Comparison of ENCODE assay signal across 8 mouse cellular contexts in genomic region chr9:63108580-63108979, GRCm38 (mm10). TPM values are rescaled to one million over a fixed set of nuclear protein-coding genes. Genes with fewer than 3 reads are reported as not detected.
DNase-seq lines count a peak whose midpoint lies in the region; ATAC-seq lines count a peak whose summit lies in the region.

No protein-coding gene starts in this region.

- H3K27ac ChIP-seq in forebrain, embryonic 11.5 days (ENCODE audit: low read depth, low read length): peak overlapping the region; percentile 62
- H3K27ac ChIP-seq in hindbrain, embryonic 16.5 days (ENCODE audit: low read depth, low read length): peak overlapping the region; percentile 80
- H3K27ac ChIP-seq in liver, embryonic 11.5 days (ENCODE audit: low read depth, low read length): peak overlapping the region; percentile 81
- peak overlapping the region; percentile 87 for H3K27ac ChIP-seq in neural tube, embryonic 13.5 days (replicated peaks)

- no peak for ATAC-seq in forebrain, embryonic 11.5 days (replicated peaks; ENCODE audit: low FRiP score)
- 0 out of 2 replicates have a peak, but pooled peaks have one; percentile 43 for ATAC-seq in hindbrain, embryonic 16.5 days
- no peak for ATAC-seq in liver, embryonic 11.5 days (replicated peaks; ENCODE audit: low FRiP score)
- no peak for ATAC-seq in neural tube, embryonic 13.5 days (ENCODE audit: low read depth)
- no peak for ATAC-seq in megakaryocyte-erythroid progenitor cell, adult 5-6 weeks (replicated peaks; ENCODE audit: low FRiP score, low TSS enrichment, poor library complexity, severe bottlenecking)

- 54% methylated on average over 4 of the region's 4 CpGs for WGBS in forebrain, embryonic 11.5 days
- 27% methylated on average over 4 of the region's 4 CpGs for WGBS in hindbrain, embryonic 16.5 days
- 44% methylated on average over 4 of the region's 4 CpGs for WGBS in liver, embryonic 11.5 days
- 45% methylated on average over 4 of the region's 4 CpGs for WGBS in neural tube, embryonic 13.5 days

- peaks cover 17% of the 10 kb centered on the region for H3K4me1 ChIP-seq in forebrain, embryonic 11.5 days (replicated peaks; ENCODE audit: control insufficient read depth, insufficient read depth, low read length)
- H3K4me1 ChIP-seq in hindbrain, embryonic 16.5 days (ENCODE audit: control insufficient read depth, insufficient read depth, low read depth, low read length): peaks cover 10% of the 10 kb centered on the region
- no peaks in the 10 kb centered on the region; the same call in 1 of the 2 replicates for H3K4me1 ChIP-seq in liver, embryonic 11.5 days (replicated peaks; ENCODE audit: control insufficient read depth, insufficient read depth, low read length)
- H3K4me1 ChIP-seq in neural tube, embryonic 13.5 days (replicated peaks): peaks cover 19% of the 10 kb centered on the region

- H3K27me3 ChIP-seq in forebrain, embryonic 11.5 days (ENCODE audit: control insufficient read depth, insufficient read depth, low read length): no peaks in the 10 kb centered on the region
- no peaks in the 10 kb centered on the region for H3K27me3 ChIP-seq in hindbrain, embryonic 16.5 days (replicated peaks; ENCODE audit: control insufficient read depth, insufficient read depth, low read length)
- H3K27me3 ChIP-seq in liver, embryonic 11.5 days (replicated peaks; ENCODE audit: control insufficient read depth, insufficient read depth, low read length): peaks cover 6% of the 10 kb centered on the region
- H3K27me3 ChIP-seq in neural tube, embryonic 13.5 days: no peaks in the 10 kb centered on the region

- peak overlapping the region; percentile 73 for H3K9ac ChIP-seq in forebrain, embryonic 11.5 days (ENCODE audit: low read length)
- peak overlapping the region; percentile 61 for H3K9ac ChIP-seq in hindbrain, embryonic 16.5 days (ENCODE audit: low read depth, low read length)
- peak overlapping the region; percentile 66 for H3K9ac ChIP-seq in liver, embryonic 11.5 days (ENCODE audit: low read depth, low read length)
- H3K9ac ChIP-seq in neural tube, embryonic 13.5 days: peak overlapping the region; percentile 69

- no peaks in the 10 kb centered on the region for H3K9me3 ChIP-seq in forebrain, embryonic 11.5 days (ENCODE audit: control insufficient read depth, low read length)
- no peaks in the 10 kb centered on the region for H3K9me3 ChIP-seq in hindbrain, embryonic 16.5 days (ENCODE audit: control insufficient read depth, low read length)
- no peaks in the 10 kb centered on the region for H3K9me3 ChIP-seq in liver, embryonic 11.5 days (ENCODE audit: control insufficient read depth, low read length)
- no peaks in the 10 kb centered on the region for H3K9me3 ChIP-seq in neural tube, embryonic 13.5 days

- peak overlapping the region; percentile 94 for H3K4me2 ChIP-seq in forebrain, embryonic 11.5 days (ENCODE audit: low read depth, low read length, severe bottlenecking)
- peak overlapping the region; percentile 86 for H3K4me2 ChIP-seq in hindbrain, embryonic 16.5 days (ENCODE audit: low read length)
- H3K4me2 ChIP-seq in liver, embryonic 11.5 days: peak overlapping the region; percentile 72
- H3K4me2 ChIP-seq in neural tube, embryonic 13.5 days: peak overlapping the region; percentile 82

- peak; percentile 38 for DNase-seq in left cerebral cortex, postnatal 4 days
- DNase-seq in left cerebral cortex, adult 18-20 months (ENCODE audit: low spot score in 2 of 2): no peak
- DNase-seq in forebrain, embryonic 11.5 days (ENCODE audit: low spot score): no peak
- DNase-seq in liver, embryonic 11.5 days (ENCODE audit: low spot score): peak; percentile 41
- DNase-seq in frontal cortex, adult 2 months (ENCODE audit: extremely low spot score in 1 of 2, low spot score in 1 of 2): no peak

- no peaks in the 10 kb centered on the region for H3K36me3 ChIP-seq in forebrain, embryonic 11.5 days (ENCODE audit: control insufficient read depth, insufficient read depth, low read length)
- H3K36me3 ChIP-seq in hindbrain, embryonic 16.5 days (ENCODE audit: control insufficient read depth, insufficient read depth, low read length): no peaks in the 10 kb centered on the region
- no peaks in the 10 kb centered on the region for H3K36me3 ChIP-seq in liver, embryonic 11.5 days (ENCODE audit: control insufficient read depth, insufficient read depth, low read length)
- no peaks in the 10 kb centered on the region for H3K36me3 ChIP-seq in neural tube, embryonic 13.5 days

- intact Hi-C loops in left cerebral cortex, postnatal 4 days (cut with DNase I): no loop called here

- peak overlapping the region; percentile 41 for H3K4me3 ChIP-seq in forebrain, embryonic 11.5 days (ENCODE audit: low read depth, low read length)
- peak overlapping the region; percentile 47 for H3K4me3 ChIP-seq in hindbrain, embryonic 16.5 days (ENCODE audit: low read length)
- H3K4me3 ChIP-seq in liver, embryonic 11.5 days (ENCODE audit: low read depth, low read length): peak overlapping the region; percentile 49
- H3K4me3 ChIP-seq in neural tube, embryonic 13.5 days: peak overlapping the region; percentile 44

RNA-seq across cellular contexts. Expression of gene Skor1, which starts 40.2 kb away (rescaled TPM):
- total RNA-seq in left cerebral cortex, postnatal 4 days (2021): under 1 TPM; 0.10 to 0.56 TPM
- under 1 TPM; 0.23 TPM for total RNA-seq in left cerebral cortex, adult 18-20 months (2021)
- 0.33 and 0.43 TPM in 2 replicates for polyA plus RNA-seq in forebrain, embryonic 11.5 days (2014; fragmentation: Nextera tagmentation; extraction: Ambion mirVana)
- 10.8 and 11.8 TPM in 2 replicates for polyA plus RNA-seq in hindbrain, embryonic 16.5 days (2015; fragmentation: Nextera tagmentation; extraction: Ambion mirVana)
- polyA plus RNA-seq in liver, embryonic 11.5 days (2014; fragmentation: Nextera tagmentation; extraction: Ambion mirVana): not detected in 2 replicates
- polyA plus RNA-seq in neural tube, embryonic 13.5 days (2015; fragmentation: Nextera tagmentation; extraction: Ambion mirVana): 25.4 and 27.9 TPM in 2 replicates
- not detected in 2 replicates for total RNA-seq in megakaryocyte-erythroid progenitor cell, adult 5-6 weeks (2014; fragmentation: Nextera tagmentation)
- not detected in 2 replicates for total RNA-seq in megakaryocyte-erythroid progenitor cell, adult 5-6 weeks (2017)
- polyA plus RNA-seq in frontal cortex, adult 2 months (2012; rRNA removed): 0.11 and 0.14 TPM in 2 replicates

Comparison
In these comparisons a context has a peak if more than half of its experiments do, and no peak if none do; other contexts are left out.
1. DNase-seq: peak in left cerebral cortex, postnatal 4 days (single experiment) and liver, embryonic 11.5 days (single experiment); none in left cerebral cortex, adult 18-20 months (0 of 2), forebrain, embryonic 11.5 days (single experiment) and frontal cortex, adult 2 months (0 of 2).
2. Peak in every context shown above with its lines, with median percentiles within 50 percentile points of each other: H3K27ac ChIP-seq, H3K4me2 ChIP-seq, H3K4me3 ChIP-seq and H3K9ac ChIP-seq.